Mouse (Mus musculus) urinary bladder, postnatal 25 days (tissue): ENCODE measurements around the gene Hoxc11.

Experiments used
- DNase-seq: peaks from one replicate; pipeline ENCODE4 v3.0.0; 2022; ENCODE audit warnings: low spot score

Hoxc11 gene

DNA sequence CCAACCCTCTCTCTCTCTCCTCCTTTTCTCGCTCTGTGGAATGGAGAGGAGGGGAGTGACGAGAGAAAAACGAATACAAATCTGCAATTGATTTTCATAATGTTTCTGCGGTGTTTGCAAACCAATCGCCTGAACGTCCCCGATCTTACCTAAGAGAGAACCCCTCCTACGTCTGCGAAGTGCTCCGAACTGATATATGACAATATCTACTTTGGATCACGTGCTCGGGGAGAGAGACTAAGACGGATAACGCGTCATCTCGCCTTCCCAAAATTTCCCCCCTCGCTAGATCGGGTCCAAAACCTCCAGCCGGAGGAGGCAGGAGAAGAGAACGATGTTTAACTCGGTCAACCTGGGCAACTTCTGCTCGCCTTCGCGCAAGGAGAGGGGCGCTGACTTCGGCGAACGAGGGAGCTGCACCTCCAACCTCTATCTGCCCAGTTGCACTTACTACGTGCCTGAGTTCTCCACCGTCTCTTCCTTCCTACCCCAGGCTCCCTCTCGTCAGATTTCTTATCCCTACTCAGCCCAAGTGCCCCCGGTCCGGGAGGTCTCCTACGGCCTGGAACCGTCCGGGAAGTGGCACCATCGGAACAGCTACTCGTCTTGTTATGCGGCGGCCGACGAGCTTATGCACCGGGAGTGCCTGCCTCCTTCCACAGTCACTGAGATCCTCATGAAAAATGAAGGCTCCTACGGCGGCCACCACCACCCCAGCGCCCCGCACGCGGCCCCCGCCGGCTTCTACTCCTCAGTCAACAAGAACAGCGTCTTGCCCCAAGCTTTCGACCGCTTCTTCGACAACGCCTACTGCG lies at the start of gene Hoxc11:
Gene Hoxc11 (plus strand): TSS at position 236 of the 815 bp plus-strand sequence.
- no peak for DNase-seq

DNA sequence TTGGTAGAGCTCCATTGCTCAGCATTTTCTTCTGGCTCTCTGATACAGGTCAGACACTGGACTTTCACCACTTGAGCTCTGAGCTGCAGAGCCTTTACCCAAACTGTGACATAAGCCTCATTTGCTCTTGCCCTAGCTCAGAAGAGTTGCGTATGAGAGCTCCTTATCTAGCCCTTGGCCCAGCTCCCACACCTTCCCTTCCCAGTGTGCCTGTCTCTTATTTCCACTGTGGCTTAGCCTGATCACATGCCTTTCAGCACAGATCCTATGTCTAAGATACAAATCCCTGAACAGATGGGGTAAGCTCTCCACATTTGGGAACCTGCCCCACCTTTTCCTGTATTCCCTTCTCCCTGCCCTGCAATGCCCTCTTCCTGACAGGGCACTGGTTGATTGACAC lies 49.3 kb upstream of the Hoxc11 start:
- no peak for DNase-seq

DNA sequence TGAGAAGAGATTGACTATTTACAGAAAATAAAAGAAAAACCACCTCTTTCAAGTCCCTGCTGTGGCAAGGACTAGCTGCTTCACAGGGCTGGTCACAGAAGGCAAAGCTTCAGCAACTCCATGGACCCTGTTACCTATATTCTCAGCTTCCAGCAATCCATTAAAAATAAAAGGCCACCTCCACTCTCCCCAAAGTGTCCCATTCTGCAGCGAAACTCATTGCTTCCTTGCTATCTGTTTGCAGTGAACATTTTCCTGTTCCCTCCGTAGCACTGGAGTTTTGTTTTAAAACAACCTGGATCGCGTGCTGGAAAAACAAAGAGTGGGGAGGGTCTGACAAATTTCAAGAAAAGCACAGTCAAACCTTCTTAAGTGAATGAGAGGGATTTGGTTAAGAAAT lies 44.7 kb upstream of the Hoxc11 start:
- DNase-seq, result no peak

DNA sequence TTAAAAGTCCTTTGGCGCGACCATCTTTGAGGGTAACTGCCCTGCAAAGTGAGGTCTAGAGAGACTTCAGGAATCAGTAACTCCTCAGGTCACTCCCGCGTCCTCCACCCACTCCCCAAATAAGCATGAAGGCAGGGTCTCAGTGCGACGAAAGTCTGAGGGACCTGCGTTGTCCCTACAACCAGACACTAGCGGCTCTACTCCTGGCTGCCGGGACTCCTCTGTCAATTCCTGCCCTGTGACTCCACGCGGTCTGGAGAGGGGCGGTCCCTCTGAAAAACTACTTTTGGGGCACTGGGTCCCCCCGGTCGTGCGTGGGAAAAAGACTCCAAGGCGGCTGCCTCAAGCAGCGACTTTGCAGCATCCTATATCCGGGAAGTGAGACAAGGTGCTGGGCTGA lies 44.2 kb upstream of the Hoxc11 start:
- no peak for DNase-seq

DNA sequence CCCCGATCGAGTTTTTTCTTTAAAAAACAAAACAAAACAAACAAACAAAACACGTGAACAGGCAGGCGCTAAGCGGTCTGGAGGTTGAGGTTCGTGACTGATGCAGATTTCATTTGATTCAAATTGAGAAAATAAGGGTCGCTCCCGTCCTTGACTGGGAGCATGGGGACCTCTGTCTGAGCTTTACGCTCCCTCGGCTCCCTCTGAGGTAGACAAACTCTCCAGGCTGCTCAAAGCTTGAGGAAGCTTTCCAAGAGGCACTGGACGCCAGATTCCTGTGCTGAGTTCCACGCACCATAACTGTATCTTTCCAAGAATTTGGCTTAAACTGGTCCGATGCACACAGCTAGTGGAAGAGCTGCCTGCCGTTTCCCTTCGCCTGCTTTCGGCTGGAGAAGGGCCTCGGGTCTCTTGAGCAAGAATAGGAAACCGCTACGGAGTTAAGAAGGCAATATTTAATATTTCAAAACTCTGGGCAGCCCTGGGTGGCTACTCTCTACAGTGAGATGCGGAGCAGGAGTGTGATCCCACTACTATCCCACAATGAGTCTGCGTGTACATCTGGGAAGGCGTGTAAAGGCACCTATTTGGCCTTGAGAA lies 43.6 kb upstream of the Hoxc11 start:
- no peak for DNase-seq

DNA sequence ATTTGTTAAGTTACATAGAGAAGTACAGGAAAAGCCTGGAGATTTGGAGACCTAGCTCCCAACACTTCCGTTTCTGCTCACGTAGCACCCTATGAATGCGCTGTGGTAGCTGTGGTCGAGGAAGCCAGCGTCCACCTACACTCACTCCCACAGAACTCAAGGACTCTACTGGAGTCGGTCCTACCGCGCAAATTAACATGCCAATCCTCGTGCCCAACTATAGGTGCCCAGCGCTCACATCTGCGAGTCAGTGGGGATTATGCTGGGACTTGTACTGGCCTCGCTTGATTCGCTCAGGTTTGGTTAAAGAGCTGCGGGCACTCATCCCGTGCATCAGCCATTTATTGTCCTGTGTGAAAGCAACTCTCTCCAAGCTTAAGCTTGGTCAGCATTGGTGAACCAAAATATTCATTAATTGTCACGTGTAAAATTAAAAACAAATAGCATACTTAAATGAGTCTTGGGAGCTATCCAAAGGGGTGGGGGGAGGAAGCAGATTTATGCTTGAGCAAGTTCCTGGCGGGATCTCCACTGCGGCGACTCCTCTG lies 41.1 kb upstream of the Hoxc11 start:
- no peak for DNase-seq

DNA sequence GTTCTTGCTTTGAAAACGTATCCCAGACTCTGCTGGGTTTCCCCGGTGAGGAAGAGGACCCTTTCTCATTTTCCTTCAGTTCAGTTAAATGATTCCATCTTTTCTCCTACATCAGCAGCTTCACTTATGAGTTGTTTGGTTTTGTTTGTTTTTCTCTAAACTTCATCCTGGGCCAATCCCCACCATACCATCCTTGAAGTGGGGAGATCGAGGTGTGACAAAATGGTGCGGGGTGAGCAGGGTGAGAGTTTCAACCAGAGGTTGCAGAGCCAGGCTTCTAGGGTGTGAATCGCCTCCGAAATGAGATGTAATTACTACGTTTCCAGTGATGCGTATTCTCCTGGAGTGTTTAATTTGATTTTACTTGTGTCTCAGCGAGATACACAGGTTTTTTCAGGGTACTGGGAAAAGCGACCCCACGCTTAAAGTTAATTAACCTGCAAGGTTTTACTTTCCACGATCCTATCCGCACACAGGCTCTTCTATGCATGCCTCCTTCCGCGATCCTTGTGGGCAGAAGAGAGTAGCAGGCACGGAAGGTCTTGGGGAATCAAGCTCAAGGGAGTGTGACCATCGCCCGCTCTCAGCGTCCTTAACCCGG lies 36.2 kb upstream of the Hoxc11 start:
- no peak for DNase-seq

DNA sequence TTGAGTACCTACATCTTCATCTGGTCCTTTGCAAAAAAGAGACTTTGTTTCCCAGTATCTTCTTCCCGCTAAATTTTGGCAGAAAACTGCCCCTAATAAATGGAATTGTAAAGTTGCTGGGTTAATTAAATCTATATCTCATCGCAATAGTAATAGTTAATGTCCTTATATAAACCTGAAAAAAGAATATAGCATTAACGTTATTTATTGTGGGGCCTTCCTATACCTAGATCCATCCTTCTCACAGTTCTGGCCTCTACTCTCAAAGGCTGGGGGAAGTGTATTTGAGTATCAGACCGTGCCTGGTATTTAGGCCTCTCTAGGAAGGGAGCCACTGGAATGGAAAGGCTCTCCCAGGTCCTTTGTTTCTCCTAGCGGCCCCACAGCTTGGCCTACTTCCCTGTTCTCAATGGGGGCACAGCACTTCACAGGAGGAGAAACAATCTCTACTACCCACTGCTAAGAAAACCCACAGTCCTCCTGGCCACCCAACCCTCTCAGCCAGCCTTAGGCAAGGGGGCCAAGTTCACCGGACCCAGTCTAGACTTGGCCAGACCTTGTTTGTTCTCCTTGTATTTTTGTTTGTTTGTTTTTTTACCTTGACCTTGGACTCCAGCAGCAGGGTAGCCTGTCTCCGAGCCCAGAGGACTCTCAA lies 35.5 kb upstream of the Hoxc11 start:
- no peak for DNase-seq

DNA sequence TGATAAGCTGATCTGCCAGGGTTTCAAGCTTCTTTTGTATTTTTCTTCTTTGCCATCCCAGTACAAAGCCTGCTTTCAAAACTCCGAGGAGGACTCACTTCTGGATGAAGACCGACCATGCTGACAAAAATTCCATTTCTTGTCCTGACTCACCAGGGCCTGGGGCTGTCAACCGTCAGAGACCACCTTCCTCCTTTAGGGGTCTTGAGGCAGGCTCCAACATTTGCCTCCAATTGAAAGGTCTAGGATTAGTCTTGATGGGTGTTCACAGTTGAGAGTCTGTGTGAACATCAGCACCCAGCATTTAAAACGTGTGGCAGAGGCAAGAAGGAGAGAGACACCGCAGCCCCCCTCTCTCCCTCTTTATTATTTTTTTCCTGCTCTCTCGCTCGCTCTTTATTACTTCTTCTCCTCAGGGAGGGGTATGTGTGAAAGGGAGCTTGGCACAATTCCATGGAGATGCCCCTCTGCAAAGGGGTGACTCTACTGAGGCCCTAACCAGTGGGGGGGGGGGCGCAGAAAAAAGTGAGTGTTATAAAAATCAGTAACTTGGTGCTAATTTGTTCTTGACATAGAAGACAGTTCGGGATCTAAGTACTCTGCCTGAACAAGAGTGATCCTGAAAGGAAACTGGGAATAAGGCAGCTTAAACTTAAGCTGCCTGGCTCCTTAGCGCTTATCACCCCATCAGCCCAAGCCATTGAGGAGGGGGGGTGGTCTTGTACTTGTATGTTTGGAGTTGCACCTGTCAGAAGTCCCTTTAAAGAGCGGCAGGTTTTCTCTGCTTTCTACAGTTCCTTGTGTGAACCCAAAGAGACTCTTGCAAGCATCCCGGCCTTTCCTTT lies 34.7 kb upstream of the Hoxc11 start:
- DNase-seq, result no peak

DNA sequence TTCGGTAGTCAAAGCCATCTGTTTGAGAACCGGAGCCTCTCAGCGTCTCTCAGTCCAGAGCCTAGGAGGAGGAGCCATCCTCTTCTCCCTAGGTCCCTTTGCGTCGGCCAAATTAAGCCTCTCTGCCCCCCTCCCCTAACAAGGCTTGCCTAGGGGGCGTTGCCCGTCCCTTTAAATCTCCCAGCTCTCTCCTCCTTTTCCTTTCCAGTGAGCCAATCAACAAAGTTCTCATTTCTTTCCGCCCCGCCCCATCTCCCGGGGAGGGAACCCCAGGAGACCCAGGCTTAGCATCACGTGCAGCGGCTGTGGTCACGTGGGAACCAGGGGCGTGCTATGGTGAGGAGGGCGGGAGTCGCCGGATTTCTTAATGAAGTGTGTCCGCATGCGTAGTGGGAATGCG lies 33.6 kb upstream of the Hoxc11 start:
- peak; percentile 29 for DNase-seq

DNA sequence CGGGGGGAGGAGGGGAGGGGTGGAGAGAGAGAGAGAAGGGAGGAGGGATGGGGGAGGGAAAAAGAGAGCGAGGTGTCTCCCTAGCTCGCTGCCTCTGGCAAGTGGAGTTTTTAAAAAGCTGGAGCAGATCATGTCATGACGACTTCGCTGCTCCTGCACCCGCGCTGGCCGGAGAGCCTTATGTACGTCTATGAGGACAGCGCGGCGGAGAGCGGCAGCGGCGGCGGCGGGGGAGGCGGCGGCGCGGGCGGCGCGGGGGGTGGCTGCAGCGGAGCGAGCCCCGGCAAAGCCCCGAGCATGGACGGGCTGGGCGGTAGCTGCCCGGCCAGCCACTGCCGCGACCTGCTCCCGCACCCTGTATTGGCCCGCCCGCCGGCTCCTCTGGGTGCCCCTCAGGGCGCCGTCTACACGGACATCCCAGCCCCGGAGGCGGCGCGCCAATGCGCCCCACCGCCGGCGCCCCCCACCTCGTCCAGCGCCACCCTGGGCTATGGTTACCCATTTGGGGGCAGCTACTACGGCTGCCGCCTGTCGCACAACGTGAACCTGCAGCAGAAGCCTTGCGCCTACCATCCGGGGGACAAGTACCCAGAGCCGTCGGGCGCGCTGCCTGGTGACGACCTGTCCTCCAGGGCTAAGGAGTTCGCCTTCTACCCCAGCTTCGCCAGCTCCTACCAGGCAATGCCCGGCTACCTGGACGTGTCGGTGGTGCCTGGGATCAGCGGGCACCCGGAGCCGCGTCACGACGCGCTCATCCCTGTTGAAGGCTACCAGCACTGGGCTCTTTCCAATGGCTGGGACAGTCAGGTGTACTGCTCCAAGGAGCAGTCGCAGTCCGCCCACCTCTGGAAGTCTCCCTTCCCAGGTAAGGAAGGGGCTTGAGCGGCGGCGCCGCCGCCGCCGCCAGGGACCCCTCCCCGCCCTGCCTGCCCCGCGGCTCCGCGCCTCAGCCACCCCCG lies 32.9 kb upstream of the Hoxc11 start, which contains the start of gene Hoxc13:
Gene Hoxc13 (plus strand): TSS at position 51 of the 959 bp plus-strand sequence.
- DNase-seq, result no peak

DNA sequence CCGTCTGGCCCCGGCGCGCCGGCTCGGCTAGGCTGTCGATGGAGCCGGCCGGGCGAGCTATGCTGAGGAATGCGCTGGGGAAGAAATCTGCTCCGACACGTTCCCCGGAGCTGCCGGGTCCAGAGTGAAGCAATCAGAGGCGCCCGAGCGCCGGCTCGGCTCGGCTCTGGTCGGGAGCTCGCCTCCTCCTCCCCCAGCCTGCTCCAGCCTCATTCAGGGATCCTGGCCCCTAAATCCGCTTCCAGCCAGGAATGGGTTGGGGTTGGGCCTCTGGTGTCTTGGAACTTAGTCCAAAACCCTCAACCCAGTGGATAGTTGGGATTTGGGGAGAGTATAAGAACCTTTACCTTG lies 32.2 kb upstream of the Hoxc11 start:
- DNase-seq, result peak; percentile 49

DNA sequence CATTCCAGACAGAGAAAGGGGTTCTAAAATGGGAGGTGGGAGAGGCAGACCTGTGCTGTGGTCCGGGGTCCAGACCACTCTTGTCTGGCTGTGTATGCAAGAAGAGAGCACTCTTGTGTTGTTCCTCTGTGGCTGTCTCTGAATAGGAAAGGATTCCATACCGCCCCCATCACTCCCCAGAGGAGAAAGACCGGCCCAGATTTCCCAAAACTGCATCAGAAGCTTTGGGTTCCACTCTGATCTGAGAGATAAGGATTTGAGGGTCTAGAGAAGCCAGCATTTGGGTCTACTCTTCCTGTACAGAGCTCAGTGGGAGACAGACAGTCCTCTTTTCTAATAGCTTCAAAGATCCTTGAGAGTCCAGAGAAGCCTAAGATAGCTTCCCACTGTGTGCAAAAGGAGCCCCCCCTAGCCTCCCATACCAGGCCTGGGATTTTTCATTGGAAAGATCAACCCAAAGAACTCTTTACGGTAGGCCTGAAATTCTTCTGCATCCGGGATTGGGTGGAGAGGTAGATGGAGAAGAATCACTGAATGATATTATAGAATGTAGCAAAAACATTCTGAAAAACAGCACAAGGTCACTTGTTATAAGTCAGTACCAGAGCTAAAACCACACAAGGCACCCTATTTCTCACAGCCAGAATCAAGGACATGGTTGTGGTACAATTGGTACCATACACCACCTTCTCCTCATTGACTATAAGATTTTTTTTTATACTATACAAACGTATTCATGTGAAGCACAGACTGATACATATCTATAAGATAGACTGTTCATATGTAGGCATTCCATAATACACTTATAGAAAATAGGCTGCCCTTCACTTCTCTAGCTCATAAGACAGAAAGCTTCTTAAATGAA lies 31.4 kb upstream of the Hoxc11 start:
- DNase-seq, result no peak

DNA sequence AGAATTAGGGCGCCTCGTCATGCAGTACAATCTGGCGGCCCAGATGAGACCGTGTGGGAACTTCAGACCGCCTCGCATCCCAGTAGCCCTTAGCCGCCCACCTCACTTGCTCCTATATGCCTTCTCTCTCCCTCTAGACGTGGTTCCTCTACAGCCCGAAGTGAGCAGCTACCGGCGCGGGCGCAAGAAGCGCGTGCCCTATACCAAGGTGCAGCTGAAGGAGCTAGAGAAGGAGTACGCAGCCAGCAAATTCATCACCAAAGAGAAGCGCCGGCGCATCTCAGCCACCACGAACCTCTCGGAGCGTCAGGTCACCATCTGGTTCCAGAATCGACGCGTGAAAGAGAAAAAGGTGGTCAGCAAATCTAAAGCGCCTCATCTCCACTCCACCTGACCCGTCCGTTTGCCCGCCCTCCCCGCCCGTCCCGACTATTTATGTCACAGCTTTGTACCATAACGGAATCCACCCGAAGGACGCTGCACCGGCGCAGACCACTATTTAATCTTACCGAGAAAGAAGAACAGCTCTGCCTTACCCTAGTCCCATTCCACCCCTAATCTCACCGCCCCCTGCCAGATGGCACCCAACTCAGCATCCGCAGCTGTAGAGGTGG lies 27.1 kb upstream of the Hoxc11 start:
- no peak for DNase-seq

DNA sequence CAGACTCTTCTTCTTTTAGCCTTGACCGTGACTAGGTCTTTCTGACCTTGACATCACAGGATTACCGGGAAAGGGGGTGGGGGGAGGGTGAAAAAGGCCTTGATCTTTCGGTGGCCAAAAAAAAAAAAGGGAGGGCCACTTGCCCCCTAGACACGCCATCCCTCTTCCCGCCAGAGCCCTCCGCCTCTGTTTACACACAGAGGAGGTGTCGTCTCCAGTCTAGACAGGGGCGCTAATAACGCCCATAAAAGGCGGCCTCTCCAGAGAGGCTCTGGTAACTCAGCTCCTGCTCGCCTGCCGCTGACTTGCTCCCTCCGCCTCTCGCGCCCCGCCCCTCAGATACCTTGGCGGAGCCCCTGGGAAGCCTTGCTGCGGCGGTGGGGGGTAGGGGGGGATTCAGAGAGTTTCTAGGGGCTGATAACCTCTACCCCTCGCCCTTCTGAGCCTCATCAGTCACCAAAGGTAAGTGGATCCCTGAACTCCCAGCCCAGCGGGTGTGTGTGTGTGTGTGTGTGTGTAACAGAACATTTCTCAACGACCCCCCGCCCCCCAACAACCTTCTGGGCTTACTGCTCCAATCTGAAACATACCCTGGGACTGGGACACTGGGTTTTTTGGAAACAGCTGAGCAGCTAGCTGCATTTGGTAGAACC lies 22.4 kb upstream of the Hoxc11 start:
- no peak for DNase-seq

DNA sequence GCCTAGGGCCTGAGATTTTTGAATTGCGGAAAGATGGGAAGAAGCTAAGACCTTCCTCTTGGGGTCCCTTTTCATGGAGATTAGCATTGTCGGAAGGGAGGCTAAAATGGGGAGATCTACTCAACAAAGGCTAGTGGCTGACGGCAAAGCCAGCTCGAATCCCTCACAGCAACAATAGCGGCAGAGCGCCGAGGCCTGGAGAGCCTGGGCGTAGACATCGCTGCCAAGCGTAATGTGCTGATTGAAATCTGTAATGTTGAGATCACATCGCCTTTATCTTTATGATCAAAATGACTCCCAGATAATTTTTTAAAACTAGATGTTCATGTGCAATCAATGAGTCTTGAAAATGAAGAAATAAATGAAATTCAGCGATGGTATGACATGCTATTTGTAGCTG lies 19.8 kb upstream of the Hoxc11 start:
- no peak for DNase-seq

DNA sequence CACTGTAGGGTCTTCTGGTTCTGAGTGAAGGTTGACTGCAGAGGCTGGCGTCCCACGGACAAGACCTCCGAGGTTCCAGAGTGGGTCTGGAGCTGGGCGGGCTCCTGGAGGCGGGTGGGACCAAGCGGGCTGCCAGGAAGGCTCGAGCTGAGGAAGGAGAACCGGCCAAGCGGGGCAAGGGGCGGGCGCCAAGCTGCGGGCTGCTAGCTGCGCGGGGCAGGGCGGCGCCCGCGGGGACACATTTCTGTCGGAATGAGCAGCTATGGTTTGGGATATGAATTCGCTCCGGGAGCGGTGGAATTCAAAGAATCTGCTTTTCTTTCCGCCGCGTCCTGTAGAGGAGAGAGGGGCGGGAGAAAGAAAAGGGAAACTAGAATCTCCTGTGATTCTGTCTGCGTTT lies 19.3 kb upstream of the Hoxc11 start:
- DNase-seq, result no peak

DNA sequence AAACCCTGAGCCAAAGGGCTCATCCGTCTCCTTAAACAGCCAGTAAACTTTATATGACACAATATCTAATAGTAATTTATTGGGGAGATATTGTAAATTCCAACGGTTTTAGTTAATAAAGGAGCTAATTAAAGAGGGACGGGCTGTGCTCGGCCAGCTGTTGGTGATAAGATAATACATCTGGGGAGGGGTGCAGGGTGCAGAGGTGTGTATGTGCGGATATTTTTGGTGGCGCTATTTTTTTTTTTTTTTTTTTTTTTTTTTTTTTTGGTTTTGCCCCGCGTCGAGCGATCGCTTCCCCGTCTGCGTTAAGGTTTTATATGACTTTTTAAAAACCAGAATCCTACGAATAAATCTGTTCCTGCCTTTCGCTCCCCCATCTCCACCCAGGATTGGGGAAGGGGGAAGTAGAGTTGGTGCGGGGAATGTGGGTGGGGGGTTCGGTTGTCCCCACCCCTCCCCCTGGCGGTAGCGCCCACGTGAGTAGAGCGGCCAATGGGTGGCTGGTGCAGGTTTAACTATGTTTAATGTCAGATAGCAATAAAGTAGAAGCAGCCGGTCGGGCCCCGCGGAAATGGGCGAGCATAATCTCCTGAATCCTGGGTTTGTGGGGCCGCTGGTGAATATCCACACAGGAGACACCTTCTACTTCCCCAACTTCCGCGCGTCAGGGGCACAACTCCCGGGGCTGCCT lies 17.8 kb upstream of the Hoxc11 start, which contains the start of gene Hoxc12:
Gene Hoxc12 (plus strand): TSS at position 479 of the 694 bp plus-strand sequence.
- no peak for DNase-seq
